Mouse (Mus musculus) embryonic facial prominence, embryonic 12.5 days (tissue): ENCODE data around the gene Thsd7a. TPM values are rescaled to one million over a fixed set of nuclear protein-coding genes. Genes with fewer than 3 reads are reported as not detected.

Source experiments
- ATAC-seq: fragments of 200-750 bp; cut with Nextera tagmentation; 2 replicates; pipeline ENCODE4 v1.8.0; 2017; ENCODE audit not compliant: insufficient number of reproducible peaks, insufficient read depth, low FRiP score, low TSS enrichment
- H3K27ac ChIP-seq: fragments of 300-500 bp; sonication (generic); 2 replicates; pipeline ENCODE4 v1.5.1; 2016; ENCODE audit warnings: mild to moderate bottlenecking
- H3K27me3 ChIP-seq: fragments of 300-500 bp; sonication (generic); 2 replicates; pipeline ENCODE4 v1.6.1; 2016; ENCODE audit warnings: mild to moderate bottlenecking, moderate library complexity
- H3K36me3 ChIP-seq: fragments of 300-500 bp; sonication (generic); 2 replicates; pipeline ENCODE4 v1.6.1; 2016; ENCODE audit warnings: mild to moderate bottlenecking
- H3K4me1 ChIP-seq: fragments of 300-500 bp; sonication (generic); 2 replicates; pipeline ENCODE4 v1.6.1; 2016
- H3K4me2 ChIP-seq: fragments of 300-500 bp; sonication (generic); replicated peaks from 2 replicates; pipeline ENCODE4 v1.6.1; 2016; ENCODE audit warnings: mild to moderate bottlenecking, moderate library complexity
- H3K4me3 ChIP-seq: fragments of 300-500 bp; sonication (generic); 2 replicates; pipeline ENCODE4 v1.5.1; 2016; ENCODE audit warnings: mild to moderate bottlenecking
- H3K9ac ChIP-seq: fragments of 300-500 bp; sonication (generic); 2 replicates; pipeline ENCODE4 v1.6.1; 2016; ENCODE audit warnings: mild to moderate bottlenecking, moderate library complexity
- H3K9me3 ChIP-seq: fragments of 300-500 bp; sonication (generic); 2 replicates; pipeline ENCODE4 v1.6.1; 2016; ENCODE audit warnings: mild to moderate bottlenecking, moderate library complexity
- WGBS: fragments of 180-500 bp; shearing (Covaris S2); methylation state at CpG from one replicate; pipeline ENCODE4 v1.1.7; 2016; 5-methylcytosine and 5-hydroxymethylcytosine counted together
- polyA plus RNA-seq: library from polyadenylated mRNA; unstranded; fragments of >200 nt; fragmentation: Nextera tagmentation; extraction: Ambion mirVana; gene quantifications from 2 replicates; pipeline ENCODE4 v1.2.1, GENCODE M21; 2016

Thsd7a gene
- polyA plus RNA-seq, 1 experiment from 2014 or later = 7.0 TPM

- Histone ChIP-seq H3K36me3 (no peaks in the 10 kb centered on the region), H3K9ac (peak overlapping the region; percentile 64; the same call in 1 of the 2 replicates), H3K27ac (no peak overlapping the region), H3K27me3 (no peaks in the 10 kb centered on the region), H3K4me3 (peak overlapping the region; percentile 62), H3K9me3 (no peaks in the 10 kb centered on the region), H3K4me1 (peaks cover 4% of the 10 kb centered on the region; the same call in 1 of the 2 replicates), H3K4me2 (peak overlapping the region; percentile 80)
- ATAC-seq = no peak
- WGBS = 14% methylated on average over 12 of the region's 12 CpGs
Observed at GRCm38 (mm10) chr6:12749531-12750210, 461 bp upstream of the Thsd7a start.

DNA sequence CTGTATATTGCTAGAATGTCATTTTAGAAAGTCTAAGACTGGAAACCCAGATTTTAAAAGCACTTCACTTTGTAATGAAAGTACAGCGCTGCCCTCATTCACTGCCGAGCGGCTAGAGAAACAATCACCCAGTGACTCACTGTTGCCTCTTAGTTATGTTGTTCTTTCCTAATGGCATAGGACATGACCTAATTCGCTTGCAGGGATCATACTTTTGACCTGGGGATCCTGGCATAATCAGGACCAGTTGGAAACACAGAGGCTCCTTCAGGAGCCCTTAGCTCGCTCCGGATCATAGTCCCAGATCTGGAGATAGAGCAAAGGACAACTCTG is 790 bp downstream of the Thsd7a start:
- Histone ChIP-seq H3K27me3 (no peaks in the 10 kb centered on the region), H3K9me3 (no peaks in the 10 kb centered on the region), H3K9ac (peak overlapping the region; percentile 64), H3K4me3 (peak overlapping the region; percentile 62), H3K4me1 (peaks cover 4% of the 10 kb centered on the region; the same call in 1 of the 2 replicates), H3K36me3 (no peaks in the 10 kb centered on the region), H3K4me2 (peak overlapping the region; percentile 80), H3K27ac (peak overlapping the region; percentile 58)
- peak; percentile 4; the same call in 1 of the 2 replicates for ATAC-seq
- WGBS = 0% methylated on average over 6 of the region's 6 CpGs

GRCm38 (mm10) chr6:12747856-12748450 is 1.3 kb downstream of the Thsd7a start:
- peak overlapping the region; percentile 80 for H3K4me2 ChIP-seq

GRCm38 (mm10) chr6:12742791-12743190 is 6.4 kb downstream of the Thsd7a start:
- Histone ChIP-seq H3K4me1 (no peaks in the 10 kb centered on the region), H3K4me2 (no peak overlapping the region), H3K9ac (no peak overlapping the region), H3K9me3 (no peaks in the 10 kb centered on the region), H3K4me3 (no peak overlapping the region), H3K27ac (no peak overlapping the region), H3K27me3 (no peaks in the 10 kb centered on the region), H3K36me3 (no peaks in the 10 kb centered on the region)
- 84% methylated on average over 4 of the region's 4 CpGs for WGBS
- no peak for ATAC-seq

More at GRCm38 (mm10) chr6:12747856-12748450, 1.3 kb downstream of the Thsd7a start:
- WGBS = 7% methylated on average over 11 of the region's 11 CpGs
- ATAC-seq = no peak
- peak overlapping the region; percentile 62 for H3K4me3 ChIP-seq
- peaks cover 4% of the 10 kb centered on the region; the same call in 1 of the 2 replicates for H3K4me1 ChIP-seq
- H3K9ac ChIP-seq = peak overlapping the region; percentile 64
- H3K36me3 ChIP-seq = no peaks in the 10 kb centered on the region
- H3K27me3 ChIP-seq = no peaks in the 10 kb centered on the region
- H3K27ac ChIP-seq = no peak overlapping the region; the same call in 1 of the 2 replicates
- H3K9me3 ChIP-seq = no peaks in the 10 kb centered on the region

DNA sequence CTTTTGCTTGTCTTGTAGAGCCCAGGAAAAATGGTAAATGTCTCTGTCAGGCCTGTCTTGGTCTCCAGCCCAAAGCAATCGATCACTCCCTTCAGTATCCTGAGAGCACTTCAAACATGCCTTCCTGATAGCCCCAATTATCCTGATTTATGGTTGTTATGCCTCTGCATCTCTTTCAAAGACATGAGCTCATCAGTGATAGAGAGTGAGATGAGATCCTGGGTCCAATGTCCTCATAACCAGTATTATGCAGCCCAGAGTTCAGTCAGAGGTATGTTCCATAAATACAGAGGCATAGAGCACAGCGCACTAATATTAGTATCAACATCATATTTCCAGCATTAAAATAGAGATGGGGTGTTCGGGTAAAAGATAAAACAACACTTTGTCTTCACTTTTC is 15.3 kb downstream of the Thsd7a start:
- no peaks in the 10 kb centered on the region for H3K9me3 ChIP-seq
- no peaks in the 10 kb centered on the region for H3K4me1 ChIP-seq
- H3K27ac ChIP-seq = no peak overlapping the region
- no peak overlapping the region for H3K4me2 ChIP-seq
- no peaks in the 10 kb centered on the region for H3K36me3 ChIP-seq
- no peak overlapping the region for H3K4me3 ChIP-seq
- no peaks in the 10 kb centered on the region for H3K27me3 ChIP-seq
- WGBS = 93% methylated on average over 3 of the region's 3 CpGs
- ATAC-seq = no peak
- H3K9ac ChIP-seq = no peak overlapping the region

- no peaks in the 10 kb centered on the region for H3K36me3 ChIP-seq
- no peak overlapping the region for H3K4me3 ChIP-seq
- 90% methylated on average over 8 of the region's 8 CpGs for WGBS
- no peak overlapping the region for H3K9ac ChIP-seq
- H3K27ac ChIP-seq = no peak overlapping the region
- H3K4me1 ChIP-seq = no peaks in the 10 kb centered on the region
- no peak for ATAC-seq
- H3K27me3 ChIP-seq = no peaks in the 10 kb centered on the region
- H3K9me3 ChIP-seq = no peaks in the 10 kb centered on the region
- no peak overlapping the region for H3K4me2 ChIP-seq
Observed at GRCm38 (mm10) chr6:12716071-12716470, 33.1 kb downstream of the Thsd7a start.

GRCm38 (mm10) chr6:12712581-12712980 is 36.6 kb downstream of the Thsd7a start:
- Histone ChIP-seq H3K27me3 (no peaks in the 10 kb centered on the region), H3K4me2 (no peak overlapping the region), H3K4me3 (no peak overlapping the region), H3K9me3 (no peaks in the 10 kb centered on the region), H3K36me3 (no peaks in the 10 kb centered on the region), H3K27ac (no peak overlapping the region), H3K4me1 (no peaks in the 10 kb centered on the region), H3K9ac (no peak overlapping the region)
- no peak for ATAC-seq
- 63% methylated on average over 3 of the region's 3 CpGs for WGBS

DNA sequence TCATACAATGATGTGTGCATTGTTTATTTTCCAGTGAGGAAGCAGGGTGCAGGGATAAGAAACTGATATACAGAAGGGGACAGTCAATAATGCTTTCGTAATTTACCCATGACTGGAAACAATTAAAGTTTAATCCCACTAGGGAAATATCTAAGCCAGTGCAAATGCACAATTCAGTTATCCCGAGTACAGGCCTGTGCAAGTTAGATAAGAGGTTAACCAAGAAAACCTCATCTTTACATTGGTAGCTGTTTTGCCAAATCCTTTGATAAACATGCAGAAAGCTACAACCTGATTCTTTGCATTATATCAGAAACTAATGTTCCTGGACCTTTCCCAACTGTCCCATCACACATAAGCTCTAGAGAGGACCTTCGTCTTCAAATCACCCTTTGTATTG is 46.3 kb downstream of the Thsd7a start:
- Histone ChIP-seq H3K27me3 (no peaks in the 10 kb centered on the region), H3K4me3 (no peak overlapping the region), H3K9ac (no peak overlapping the region), H3K4me2 (no peak overlapping the region), H3K9me3 (no peaks in the 10 kb centered on the region), H3K4me1 (no peaks in the 10 kb centered on the region), H3K36me3 (no peaks in the 10 kb centered on the region), H3K27ac (no peak overlapping the region)
- no peak for ATAC-seq
- 55% methylated on average over 3 of the region's 3 CpGs for WGBS

DNA sequence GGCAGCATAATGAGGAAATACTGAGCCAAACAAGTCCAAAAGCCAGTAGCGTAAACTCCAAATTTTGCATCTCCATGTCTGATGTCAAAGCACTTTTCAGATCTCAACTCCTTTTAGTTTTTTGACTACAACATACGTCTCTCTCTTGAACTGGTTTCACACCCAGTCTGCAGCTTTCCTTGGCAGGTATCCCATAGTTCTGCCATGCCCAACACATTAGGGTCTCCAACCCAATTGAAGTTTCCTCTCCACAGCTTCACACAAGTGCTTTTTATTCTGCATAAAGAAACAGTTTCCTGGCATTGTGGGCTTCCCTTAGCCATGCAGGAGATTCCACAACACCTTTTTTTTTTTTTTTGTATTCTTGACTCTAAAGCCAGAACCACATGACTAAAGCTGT is 50.1 kb downstream of the Thsd7a start:
- 91% methylated on average over 2 of the region's 2 CpGs for WGBS
- ATAC-seq = no peak
- H3K27ac ChIP-seq = no peak overlapping the region
- no peak overlapping the region for H3K9ac ChIP-seq
- H3K9me3 ChIP-seq = no peaks in the 10 kb centered on the region
- no peaks in the 10 kb centered on the region for H3K36me3 ChIP-seq
- H3K4me1 ChIP-seq = no peaks in the 10 kb centered on the region
- H3K4me3 ChIP-seq = no peak overlapping the region
- H3K27me3 ChIP-seq = no peaks in the 10 kb centered on the region
- H3K4me2 ChIP-seq = no peak overlapping the region

DNA sequence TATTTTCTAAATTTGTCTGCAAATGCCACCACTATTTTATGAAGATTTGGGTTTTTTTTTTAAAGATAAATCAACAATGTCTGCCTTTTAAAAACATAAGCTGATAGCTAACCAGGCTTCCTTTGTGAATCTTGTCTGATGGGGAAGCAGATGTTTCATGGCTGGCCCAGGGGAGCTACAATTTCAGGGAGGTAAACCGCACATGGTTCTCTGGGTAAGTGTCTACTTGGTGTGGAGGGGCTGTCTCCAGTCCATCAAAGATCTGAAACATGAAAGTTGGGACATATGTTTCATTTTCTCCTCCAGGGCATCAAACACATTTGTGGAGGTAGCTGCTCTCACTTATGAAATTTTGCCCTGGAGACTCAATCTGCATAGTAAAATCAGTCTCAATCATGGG is 55.5 kb downstream of the Thsd7a start:
- no peak overlapping the region for H3K4me3 ChIP-seq
- 62% methylated on average over 1 of the region's 1 CpGs for WGBS
- no peaks in the 10 kb centered on the region for H3K27me3 ChIP-seq
- no peaks in the 10 kb centered on the region for H3K9me3 ChIP-seq
- ATAC-seq = no peak
- no peak overlapping the region for H3K4me2 ChIP-seq
- no peak overlapping the region for H3K27ac ChIP-seq
- no peak overlapping the region for H3K9ac ChIP-seq
- no peaks in the 10 kb centered on the region for H3K4me1 ChIP-seq
- no peaks in the 10 kb centered on the region for H3K36me3 ChIP-seq

GRCm38 (mm10) chr6:12693239-12693638 is 56.0 kb downstream of the Thsd7a start:
- Histone ChIP-seq H3K9ac (no peak overlapping the region), H3K27me3 (no peaks in the 10 kb centered on the region), H3K4me3 (no peak overlapping the region), H3K27ac (no peak overlapping the region), H3K4me2 (no peak overlapping the region), H3K9me3 (no peaks in the 10 kb centered on the region), H3K36me3 (no peaks in the 10 kb centered on the region), H3K4me1 (no peaks in the 10 kb centered on the region)
- 84% methylated on average over 3 of the region's 3 CpGs for WGBS
- ATAC-seq = no peak

- Histone ChIP-seq H3K4me1 (no peaks in the 10 kb centered on the region), H3K36me3 (no peaks in the 10 kb centered on the region), H3K4me2 (no peak overlapping the region), H3K9me3 (no peaks in the 10 kb centered on the region), H3K27me3 (no peaks in the 10 kb centered on the region), H3K27ac (no peak overlapping the region), H3K4me3 (no peak overlapping the region), H3K9ac (no peak overlapping the region)
- ATAC-seq = no peak
- WGBS = 40% methylated on average over 1 of the region's 1 CpGs
Observed at GRCm38 (mm10) chr6:12649633-12650032, 99.6 kb downstream of the Thsd7a start.
